Mouse (Mus musculus) olfactory bulb, adult 2 months (tissue): ENCODE measurements around the gene 4933430I17Rik.

Experiments
- CTCF ChIP-seq: fragments of 200-500 bp; IDR thresholded peaks from 2 replicates; pipeline ENCODE4 v1.5.1; 2012; ENCODE audit warnings: low read depth, mild to moderate bottlenecking, low read length, moderate library complexity; ENCODE audit not compliant: insufficient read depth
- POLR2A ChIP-seq: fragments of 200-500 bp; IDR thresholded peaks from 2 replicates; pipeline ENCODE4 v1.6.1; 2012; ENCODE audit warnings: mild to moderate bottlenecking, low read depth, low read length, moderate library complexity; ENCODE audit not compliant: insufficient read depth

DNA sequence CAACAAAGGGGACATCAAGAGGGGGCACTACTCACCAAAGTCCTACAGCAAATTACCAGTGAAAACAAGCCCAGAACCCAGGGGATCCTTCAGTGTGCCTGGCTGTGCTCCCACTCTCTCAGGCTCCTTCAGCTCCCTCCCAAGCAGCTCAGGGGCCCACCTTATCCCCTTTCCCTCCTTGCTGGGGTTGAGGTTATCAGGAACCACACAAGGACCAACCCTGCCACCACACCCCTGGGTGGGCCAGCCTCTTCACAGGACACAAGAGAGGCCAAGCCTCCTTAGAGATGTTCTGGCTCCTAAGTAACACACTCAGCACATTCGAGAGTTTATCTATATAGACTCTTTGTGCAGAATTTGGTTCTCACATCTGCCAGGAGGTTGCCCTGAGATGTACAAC is 8.6 kb upstream of the 4933430I17Rik start:
- TF ChIP-seq POLR2A (no peak), CTCF (no peak)
